ENCODE assay signal across 19 mouse cellular contexts in the genomic region with DNA sequence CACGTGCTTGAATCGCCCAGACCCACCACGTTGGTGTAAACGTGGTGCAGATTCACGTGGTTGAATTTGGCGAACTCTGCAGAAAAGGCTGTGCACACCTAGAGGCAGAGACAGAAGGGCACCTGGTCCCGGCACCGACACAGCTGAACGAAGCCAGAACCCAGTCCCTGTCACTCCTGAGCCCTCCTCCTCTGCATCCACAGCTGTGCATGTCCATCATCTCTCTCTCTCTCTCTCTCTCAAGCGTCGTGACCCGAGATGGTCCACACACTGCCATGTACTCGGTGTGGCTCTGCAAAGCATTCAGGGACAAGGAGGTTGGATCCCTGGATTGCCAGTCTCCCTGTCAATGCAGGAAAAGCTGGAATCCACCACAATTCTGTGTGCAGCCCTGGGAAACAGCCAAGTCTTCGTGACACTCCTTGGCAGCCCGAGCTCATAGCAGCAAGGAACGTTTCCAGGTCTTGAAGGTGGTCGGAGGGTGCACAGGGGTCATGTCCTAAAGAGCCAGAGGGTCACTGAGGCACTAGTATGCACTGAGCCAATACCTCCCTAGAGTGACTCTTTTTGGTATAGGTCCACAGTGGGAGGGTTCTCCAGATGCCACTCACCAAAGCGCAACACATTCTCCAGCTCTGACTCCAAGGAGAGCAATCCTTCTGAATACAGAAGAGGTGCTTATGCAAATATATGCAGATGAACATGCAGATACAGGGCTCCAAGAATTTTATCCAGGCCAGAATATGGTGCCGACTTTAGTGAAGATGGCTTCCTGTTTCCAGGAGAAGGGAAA. TPM values are rescaled to one million over a fixed set of nuclear protein-coding genes. Genes with fewer than 3 reads are reported as not detected.
DNase-seq lines count a peak whose midpoint lies in the region; ATAC-seq and TF ChIP-seq lines count a peak whose summit lies in the region.
"Had no signal": no experiment of that assay in that cellular context is flagged by ENCODE, and none has a peak within 500 bp of the region (broad histone marks: within the 10 kb centered on the region; RNA-seq: fewer than 3 reads in every experiment).

No protein-coding gene starts in this region.

- no peaks in the 10 kb centered on the region for H3K79me2 ChIP-seq in myocyte (ENCODE audit: control insufficient read depth, insufficient read depth)

- H3K4me1 ChIP-seq in midbrain, embryonic 16.5 days (ENCODE audit: control insufficient read depth, insufficient read depth, low read length), result peaks cover 3% of the 10 kb centered on the region; the same call in 1 of the 2 replicates
- H3K4me1 ChIP-seq in midbrain, embryonic 11.5 days (ENCODE audit: control insufficient read depth, insufficient read depth, low read length), result no peaks in the 10 kb centered on the region; the same call in 1 of the 2 replicates
- H3K4me1 ChIP-seq: limb, embryonic 15.5 days had no signal

- no peaks in the 10 kb centered on the region for H3K9me3 ChIP-seq in midbrain, embryonic 16.5 days (replicated peaks; ENCODE audit: control insufficient read depth, low read length, poor library complexity, severe bottlenecking)
- no peaks in the 10 kb centered on the region for H3K9me3 ChIP-seq in midbrain, embryonic 11.5 days (ENCODE audit: control insufficient read depth, low read length)
- H3K9me3 ChIP-seq: limb, embryonic 15.5 days; megakaryocyte, embryonic 14.5 days; neural tube, embryonic 13.5 days had no signal

- H3K9ac ChIP-seq in midbrain, embryonic 16.5 days (ENCODE audit: low read depth, low read length), result 0 out of 2 replicates have a peak overlapping the region, but pooled peaks have one; percentile 6
- H3K9ac ChIP-seq in midbrain, embryonic 11.5 days (ENCODE audit: low read length), result no peak overlapping the region
- H3K9ac ChIP-seq: limb, embryonic 15.5 days; lung, embryonic 14.5 days; neural tube, embryonic 13.5 days had no signal

- intact Hi-C loops in gastrocnemius, postnatal 14 days (cut with DNase I; ENCODE audit: low total_unique reads), result no loop called here

- no peak for TF ChIP-seq POLR2A in brain, embryonic 14.5 days (IDR thresholded peaks at IDR 0.05; ENCODE audit: borderline replicate concordance, extremely low read depth, insufficient read depth, insufficient read length, poor library complexity, severe bottlenecking)
- no peak for TF ChIP-seq POLR2A in myocyte (IDR thresholded peaks at IDR 0.05; ENCODE audit: insufficient read length, low read depth)

- WGBS in midbrain, embryonic 16.5 days, result 69% methylated on average over 19 of the region's 19 CpGs
- 80% methylated on average over 19 of the region's 19 CpGs for WGBS in midbrain, embryonic 11.5 days

- H3ac ChIP-seq in myocyte (ENCODE audit: control insufficient read depth, insufficient read length), result no peak overlapping the region

- TF ChIP-seq CTCF in brain, embryonic 14.5 days (IDR thresholded peaks at IDR 0.05; ENCODE audit: borderline replicate concordance, extremely low read depth, insufficient read depth, insufficient read length), result no peak

- no peak for ATAC-seq in midbrain, embryonic 16.5 days
- ATAC-seq in midbrain, embryonic 11.5 days (ENCODE audit: low FRiP score), result no peak

- H3K27me3 ChIP-seq in midbrain, embryonic 16.5 days (ENCODE audit: control insufficient read depth, insufficient read depth, low read depth, low read length), result no peaks in the 10 kb centered on the region
- H3K27me3 ChIP-seq in midbrain, embryonic 11.5 days (ENCODE audit: control insufficient read depth, insufficient read depth, low read length), result no peaks in the 10 kb centered on the region
- no peaks in the 10 kb centered on the region for H3K27me3 ChIP-seq in myocyte (ENCODE audit: control insufficient read depth, insufficient read depth, insufficient read length)
- H3K27me3 ChIP-seq: limb, embryonic 15.5 days; neural tube, embryonic 13.5 days had no signal

- peak; percentile 70 for DNase-seq in gastrocnemius, adult 18-20 months (ENCODE audit: low spot score)
- DNase-seq in gastrocnemius, postnatal 14 days, result no peak
- DNase-seq in midbrain, embryonic 11.5 days (ENCODE audit: low spot score, missing footprints), result no peak
- peak; percentile 47 for DNase-seq in brain, embryonic 14.5 days (ENCODE audit: low read depth)
- DNase-seq in spleen, postnatal 10 days (ENCODE audit: low spot score in 2 of 2), result no peak
- DNase-seq: adrenal gland, postnatal 14 days; heart, postnatal 14 days; kidney, adult 11 months; kidney, postnatal 25 days; lung, embryonic 14.5 days had no signal

- no peaks in the 10 kb centered on the region for H3K36me3 ChIP-seq in midbrain, embryonic 16.5 days (ENCODE audit: control insufficient read depth, insufficient read depth, low read length)
- no peaks in the 10 kb centered on the region for H3K36me3 ChIP-seq in midbrain, embryonic 11.5 days (ENCODE audit: control insufficient read depth, insufficient read depth, low read length)
- H3K36me3 ChIP-seq in myocyte (ENCODE audit: control insufficient read depth, insufficient read depth), result no peaks in the 10 kb centered on the region
- H3K36me3 ChIP-seq: limb, embryonic 15.5 days; neural tube, embryonic 13.5 days had no signal

- H3K27ac ChIP-seq in midbrain, embryonic 16.5 days (ENCODE audit: low read length), result peak overlapping the region; percentile 41; the same call in 1 of the 2 replicates
- no peak overlapping the region for H3K27ac ChIP-seq in midbrain, embryonic 11.5 days (ENCODE audit: low read depth, low read length)
- H3K27ac ChIP-seq: limb, embryonic 15.5 days; neural tube, embryonic 13.5 days; stomach, postnatal 0 days had no signal

- H3K4me2 ChIP-seq in midbrain, embryonic 16.5 days (ENCODE audit: low read length), result no peak overlapping the region
- no peak overlapping the region for H3K4me2 ChIP-seq in midbrain, embryonic 11.5 days
- H3K4me2 ChIP-seq in myocyte (ENCODE audit: low read depth), result peak overlapping the region; percentile 5
- H3K4me2 ChIP-seq: limb, embryonic 15.5 days; lung, embryonic 14.5 days; neural tube, embryonic 13.5 days had no signal

- H3K4me3 ChIP-seq in midbrain, embryonic 16.5 days (ENCODE audit: low read depth, low read length), result no peak overlapping the region
- H3K4me3 ChIP-seq in midbrain, embryonic 11.5 days (ENCODE audit: low read depth, low read length), result no peak overlapping the region
- H3K4me3 ChIP-seq in myocyte, result no peak overlapping the region
- H3K4me3 ChIP-seq: limb, embryonic 15.5 days; megakaryocyte, embryonic 14.5 days; neural tube, embryonic 13.5 days had no signal

TF ChIP-seq in myocyte, 11 proteins besides CTCF, POLR2A, EP300 and RAD21:
- no peak for TF ChIP-seq USF1 (IDR thresholded peaks at IDR 0.05; ENCODE audit: low read depth)
- peak; percentile 84 for TF ChIP-seq TCF3 (IDR thresholded peaks at IDR 0.05; ENCODE audit: insufficient read length, low read depth)
- TF ChIP-seq MYOD1 (IDR thresholded peaks at IDR 0.05; ENCODE audit: control insufficient read depth in 1 of 3, insufficient read length in 2 of 3, low read depth in 2 of 3), result peak; percentile 67 to 99 (median 97)
- TF ChIP-seq E2F4 (IDR thresholded peaks at IDR 0.05; ENCODE audit: insufficient read depth), result no peak
- peak in 2 of 3 experiments; percentile 11 to 74 for TF ChIP-seq MYOG (IDR thresholded peaks at IDR 0.05; ENCODE audit: control insufficient read depth in 1 of 3, insufficient read depth in 1 of 3, insufficient read length in 2 of 3, low read depth in 2 of 3)
- peak; percentile 25 for TF ChIP-seq TCF12 (IDR thresholded peaks at IDR 0.05; ENCODE audit: insufficient read depth, poor library complexity, severe bottlenecking)

RNA-seq across cellular contexts. Expression of gene Fdxr, which starts 9.5 kb away (rescaled TPM):
- 1 to 10 TPM; 3.2 TPM for total RNA-seq in gastrocnemius, adult 18-20 months (2021)
- total RNA-seq in gastrocnemius, postnatal 14 days (2021), result 1 to 10 TPM; 5.4 to 6.0 TPM
- polyA plus RNA-seq in midbrain, embryonic 16.5 days (2015; fragmentation: Nextera tagmentation; extraction: Ambion mirVana), result 19.7 and 23.4 TPM in 2 replicates
- polyA plus RNA-seq in midbrain, embryonic 11.5 days (2014; fragmentation: Nextera tagmentation; extraction: Ambion mirVana), result 11.2 and 12.7 TPM in 2 replicates
- polyA plus RNA-seq in brain, embryonic 14.5 days (2012; rRNA removed), result 26.1 and 32.4 TPM in 2 replicates
- polyA plus RNA-seq in myocyte (2012; fragmentation: generic; extraction: Trizol), result 13.9 TPM

RNA-seq across cellular contexts. Expression of gene Fads6, which starts 11.1 kb away (rescaled TPM):
- total RNA-seq in gastrocnemius, adult 18-20 months (2021), result 1 to 10 TPM; 4.7 to 6.0 TPM
- total RNA-seq in gastrocnemius, postnatal 14 days (2021), result 1 to 10 TPM; 1.6 to 1.7 TPM
- polyA plus RNA-seq in midbrain, embryonic 16.5 days (2015; fragmentation: Nextera tagmentation; extraction: Ambion mirVana), result 0.91 and 1.4 TPM in 2 replicates
- 0.23 and 0.28 TPM in 2 replicates for polyA plus RNA-seq in midbrain, embryonic 11.5 days (2014; fragmentation: Nextera tagmentation; extraction: Ambion mirVana)
- polyA plus RNA-seq in brain, embryonic 14.5 days (2012; rRNA removed), result 1.6 and 2.4 TPM in 2 replicates
- 0.62 TPM for polyA plus RNA-seq in myocyte (2012; fragmentation: generic; extraction: Trizol)

RNA-seq across cellular contexts. Expression of gene Grin2c, which starts 19.4 kb away (rescaled TPM):
- total RNA-seq in gastrocnemius, adult 18-20 months (2021), result under 1 TPM; 0.05 to 0.14 TPM
- total RNA-seq in gastrocnemius, postnatal 14 days (2021), result not detected
- polyA plus RNA-seq in midbrain, embryonic 16.5 days (2015; fragmentation: Nextera tagmentation; extraction: Ambion mirVana), result 0.18 and 0.31 TPM in 2 replicates
- 0.04 and 0.18 TPM in 2 replicates for polyA plus RNA-seq in midbrain, embryonic 11.5 days (2014; fragmentation: Nextera tagmentation; extraction: Ambion mirVana)
- 0.89 and 1.2 TPM in 2 replicates for polyA plus RNA-seq in brain, embryonic 14.5 days (2012; rRNA removed)
- polyA plus RNA-seq in myocyte (2012; fragmentation: generic; extraction: Trizol), result not detected
- polyA plus RNA-seq: lung, embryonic 14.5 days; stomach, postnatal 0 days had no signal

RNA-seq across cellular contexts. Expression of gene Otop2, which starts 20.6 kb away (rescaled TPM):
- not detected for total RNA-seq in gastrocnemius, adult 18-20 months (2021)
- total RNA-seq in gastrocnemius, postnatal 14 days (2021), result not detected
- 0.09 and 0.29 TPM in 2 replicates for polyA plus RNA-seq in midbrain, embryonic 16.5 days (2015; fragmentation: Nextera tagmentation; extraction: Ambion mirVana)
- not detected in 2 replicates for polyA plus RNA-seq in midbrain, embryonic 11.5 days (2014; fragmentation: Nextera tagmentation; extraction: Ambion mirVana)
- polyA plus RNA-seq in brain, embryonic 14.5 days (2012; rRNA removed), result 0.13 and 0.15 TPM in 2 replicates
- polyA plus RNA-seq in myocyte (2012; fragmentation: generic; extraction: Trizol), result 0.01 TPM
- total RNA-seq: adrenal gland, postnatal 14 days; CH12.LX; heart, adult 8-10 months; heart, postnatal 14 days had no signal
- polyA plus RNA-seq: embryonic facial prominence, embryonic 11.5 days; lung, embryonic 14.5 days; neural tube, embryonic 13.5 days had no signal

RNA-seq across cellular contexts. Expression of gene Ush1g, which starts 35.4 kb away (rescaled TPM):
- total RNA-seq in gastrocnemius, adult 18-20 months (2021), result under 1 TPM; 0.16 to 0.19 TPM
- total RNA-seq in gastrocnemius, postnatal 14 days (2021), result under 1 TPM; 0.25 to 0.73 TPM
- polyA plus RNA-seq in midbrain, embryonic 16.5 days (2015; fragmentation: Nextera tagmentation; extraction: Ambion mirVana), result 0.10 and 0.20 TPM in 2 replicates
- polyA plus RNA-seq in midbrain, embryonic 11.5 days (2014; fragmentation: Nextera tagmentation; extraction: Ambion mirVana), result 0.08 TPM in 1 of 2 replicates, not detected in the other
- polyA plus RNA-seq in brain, embryonic 14.5 days (2012; rRNA removed), result 0.04 and 0.11 TPM in 2 replicates
- polyA plus RNA-seq in myocyte (2012; fragmentation: generic; extraction: Trizol), result 0.16 TPM
- polyA plus RNA-seq: embryonic facial prominence, embryonic 11.5 days; lung, embryonic 14.5 days had no signal

Comparison
In these comparisons a context has a peak if more than half of its experiments do, and no peak if none do; other contexts are left out.
1. DNase-seq: peak in gastrocnemius, adult 18-20 months (single experiment) and brain, embryonic 14.5 days (single experiment); none in gastrocnemius, postnatal 14 days (single experiment), midbrain, embryonic 11.5 days (single experiment) and spleen, postnatal 10 days (0 of 2).